Mouse (Mus musculus) lung, adult 18-20 months (tissue): ENCODE data around the gene Pdx1.
A peak's percentile ranks its signal among the peaks of the same experiment; 100 is the strongest.

Source experiments
- DNase-seq, 2 experiments: peaks; one replicate each; pipeline ENCODE4 v3.0.0; 2022; ENCODE audit warnings: mixed read lengths in 2 of 2

Gene Pdx1

DNA sequence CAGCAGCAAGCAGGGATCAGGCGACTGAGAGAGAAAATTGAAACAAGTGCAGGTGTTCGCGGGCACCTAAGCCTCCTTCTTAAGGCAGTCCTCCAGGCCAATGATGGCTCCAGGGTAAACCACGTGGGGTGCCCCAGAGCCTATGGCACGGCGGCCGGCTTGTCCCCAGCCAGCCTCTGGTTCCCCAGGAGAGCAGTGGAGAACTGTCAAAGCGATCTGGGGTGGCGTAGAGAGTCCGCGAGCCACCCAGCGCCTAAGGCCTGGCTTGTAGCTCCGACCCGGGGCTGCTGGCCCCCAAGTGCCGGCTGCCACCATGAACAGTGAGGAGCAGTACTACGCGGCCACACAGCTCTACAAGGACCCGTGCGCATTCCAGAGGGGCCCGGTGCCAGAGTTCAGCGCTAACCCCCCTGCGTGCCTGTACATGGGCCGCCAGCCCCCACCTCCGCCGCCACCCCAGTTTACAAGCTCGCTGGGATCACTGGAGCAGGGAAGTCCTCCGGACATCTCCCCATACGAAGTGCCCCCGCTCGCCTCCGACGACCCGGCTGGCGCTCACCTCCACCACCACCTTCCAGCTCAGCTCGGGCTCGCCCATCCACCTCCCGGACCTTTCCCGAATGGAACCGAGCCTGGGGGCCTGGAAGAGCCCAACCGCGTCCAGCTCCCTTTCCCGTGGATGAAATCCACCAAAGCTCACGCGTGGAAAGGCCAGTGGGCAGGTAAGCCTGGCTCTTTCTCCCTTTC, at the start of gene Pdx1:
Gene Pdx1, plus strand, starts transcription at position 34 of the 747 bp plus-strand sequence.
- DNase-seq: no peak

DNA sequence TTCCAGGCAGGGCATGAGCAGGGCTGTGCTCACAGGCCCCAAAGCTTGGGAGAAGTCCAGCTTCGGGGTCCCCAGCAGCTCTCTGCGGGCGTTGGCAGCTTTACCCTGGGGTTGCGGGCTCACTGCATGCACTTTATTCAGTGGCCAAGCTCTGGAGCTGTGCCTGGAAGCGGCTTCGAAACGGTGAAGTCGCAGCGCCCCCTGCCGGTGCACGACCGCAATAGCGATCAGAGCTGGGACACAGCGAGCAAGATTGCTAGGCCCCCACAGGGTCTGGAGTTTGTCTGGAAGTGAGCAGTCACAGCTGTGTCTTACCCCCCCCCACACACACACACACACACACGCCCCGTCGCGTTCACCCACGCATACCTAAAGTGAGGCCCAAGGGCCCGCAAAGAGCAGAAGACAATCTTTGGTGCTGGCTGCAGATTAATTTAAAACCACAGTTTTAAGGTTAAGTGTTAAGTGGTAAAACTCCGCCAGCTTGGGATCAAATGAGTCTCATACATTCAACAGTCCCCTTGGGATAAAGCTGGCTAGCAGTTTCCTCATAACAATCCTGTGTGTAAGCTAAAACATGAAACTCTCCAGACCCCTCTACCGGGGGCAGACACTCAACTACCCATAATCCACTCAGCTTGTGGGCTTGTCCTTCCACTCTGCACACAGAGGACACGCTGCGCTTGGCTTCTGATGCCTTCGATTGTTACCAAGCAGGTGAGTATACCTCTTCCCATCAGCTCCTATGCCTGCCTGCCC, 42.2 kb upstream of the Pdx1 start:
- peak; percentile 65 to 76 for DNase-seq

DNA sequence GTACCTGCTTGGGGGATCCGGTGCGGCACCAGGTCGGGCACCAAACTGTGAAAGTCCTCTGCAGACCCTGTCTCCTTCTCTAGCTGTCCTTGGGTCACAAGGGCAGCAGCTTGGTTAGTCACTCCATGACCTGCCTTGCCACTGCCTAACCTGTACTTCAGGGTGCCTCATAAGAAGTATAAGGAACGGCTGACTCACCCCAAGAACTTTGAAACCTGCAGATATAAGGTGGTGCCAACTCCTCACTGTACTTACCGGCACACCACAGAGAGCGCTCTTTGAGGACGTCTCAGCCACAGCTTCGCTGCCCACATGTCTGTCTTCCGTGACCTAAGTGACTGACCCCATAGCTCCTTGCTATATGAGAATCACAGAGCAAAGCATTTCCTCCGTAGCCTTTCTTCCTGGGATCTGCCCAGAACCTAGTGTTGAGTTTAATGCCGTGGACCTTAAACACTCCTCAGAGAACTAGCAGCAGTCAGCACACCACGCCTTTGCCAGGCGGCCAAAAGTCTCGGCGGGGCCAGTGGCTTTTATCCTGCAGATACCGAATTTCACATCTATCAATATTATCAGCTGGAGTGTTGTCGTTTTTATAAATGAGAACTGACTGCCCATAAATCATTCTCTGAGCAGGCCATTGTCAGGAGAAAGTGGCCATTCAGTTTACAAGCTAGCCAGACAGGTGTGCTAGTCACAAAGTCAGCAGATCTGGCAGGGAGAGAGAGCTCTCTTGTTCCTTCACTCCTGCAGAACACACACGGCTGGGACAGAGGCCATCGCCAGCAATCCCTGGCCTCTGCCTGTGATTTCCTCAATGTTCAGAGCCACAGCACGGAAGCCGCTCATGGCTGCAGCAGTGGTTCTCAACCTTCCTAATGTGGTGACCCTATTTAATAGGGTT, 34.1 kb upstream of the Pdx1 start:
- DNase-seq: no peak

DNA sequence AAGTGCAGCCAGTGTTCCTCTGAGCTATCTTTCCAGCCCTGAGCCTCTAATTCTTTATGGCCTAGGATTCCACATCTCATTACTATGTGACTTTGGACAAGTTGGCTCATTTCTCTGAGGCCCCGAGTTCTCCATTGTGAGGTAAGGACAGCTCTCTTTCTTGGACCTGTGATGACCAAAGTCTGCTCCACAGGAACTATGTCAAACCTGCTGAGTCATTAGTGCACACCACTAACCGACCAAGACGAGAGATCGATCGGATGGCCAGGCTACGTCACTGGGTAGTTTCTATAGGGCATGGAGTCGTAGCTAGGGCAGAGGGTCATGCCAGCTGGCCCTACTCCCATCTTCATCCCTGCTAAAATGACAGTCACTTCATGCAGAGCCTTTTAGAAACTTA, 25.9 kb upstream of the Pdx1 start:
- DNase-seq: no peak

DNA sequence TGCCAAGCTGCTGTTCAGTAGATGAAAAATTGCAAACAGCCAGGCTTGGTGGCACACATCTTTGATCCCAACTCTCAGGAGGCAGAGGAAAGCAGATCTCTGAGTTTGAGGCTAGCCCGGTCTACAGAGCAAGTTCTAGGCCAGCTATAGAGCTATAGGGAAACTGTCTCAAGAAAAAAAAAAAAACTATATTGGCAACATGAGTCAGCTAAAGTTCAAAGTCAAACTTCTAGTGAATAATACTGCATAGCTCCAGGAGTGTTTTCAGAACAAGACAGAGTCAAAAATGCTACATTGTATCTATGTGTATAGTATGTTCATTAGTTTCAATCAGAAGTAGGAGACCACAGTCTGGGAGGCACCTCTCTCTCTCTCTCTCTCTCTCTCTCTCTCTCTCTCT, 9.6 kb upstream of the Pdx1 start:
- no peak for DNase-seq

DNA sequence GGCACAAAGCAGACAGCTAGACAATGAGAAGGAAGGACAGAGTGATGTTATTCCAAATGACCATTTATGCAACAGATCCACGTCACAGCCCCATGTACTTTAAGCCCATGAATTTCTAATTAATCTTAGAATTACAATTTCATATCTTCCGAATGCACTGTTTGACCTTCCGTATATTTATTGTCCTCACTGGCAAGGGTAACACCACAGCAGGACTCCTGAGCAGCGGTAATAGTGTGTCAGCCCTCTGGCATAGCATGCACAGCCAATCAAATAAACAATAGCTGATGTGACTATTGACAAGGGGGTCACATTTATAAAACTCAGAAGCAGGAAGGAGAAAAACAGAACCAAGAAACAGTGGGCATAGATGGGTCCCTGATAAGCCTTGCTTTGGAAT, 9.0 kb upstream of the Pdx1 start:
- DNase-seq: no peak

DNA sequence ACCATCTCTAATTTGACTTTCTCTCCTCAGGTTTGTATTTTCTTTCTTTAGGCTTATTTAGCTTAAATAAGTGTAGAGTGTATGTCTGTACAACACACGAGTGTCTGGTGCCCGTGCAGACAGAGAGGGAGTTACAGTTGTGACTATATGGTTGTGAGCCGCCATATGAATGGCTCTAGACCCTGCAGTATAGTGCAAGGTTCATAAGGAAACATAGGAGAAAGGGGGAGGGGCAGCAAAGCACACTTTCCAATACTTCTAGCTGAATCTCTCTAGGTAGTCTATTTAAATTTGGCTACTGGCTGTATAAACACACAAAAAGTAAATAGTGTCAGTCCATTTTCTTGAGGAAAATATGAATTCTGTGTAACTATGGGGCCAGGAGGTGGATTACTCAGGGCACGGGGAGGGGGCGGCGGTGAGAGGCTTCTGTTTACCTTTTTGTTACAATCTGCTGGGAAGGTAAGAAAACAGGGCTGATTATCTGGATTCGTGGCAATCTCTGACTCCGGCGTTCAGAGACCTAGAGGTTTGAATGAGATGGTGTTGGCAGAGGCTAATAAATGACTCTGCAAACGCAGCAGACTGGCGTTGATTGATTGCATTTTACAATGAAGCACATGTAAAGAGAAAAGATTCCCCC, 7.7 kb upstream of the Pdx1 start:
- no peak for DNase-seq

DNA sequence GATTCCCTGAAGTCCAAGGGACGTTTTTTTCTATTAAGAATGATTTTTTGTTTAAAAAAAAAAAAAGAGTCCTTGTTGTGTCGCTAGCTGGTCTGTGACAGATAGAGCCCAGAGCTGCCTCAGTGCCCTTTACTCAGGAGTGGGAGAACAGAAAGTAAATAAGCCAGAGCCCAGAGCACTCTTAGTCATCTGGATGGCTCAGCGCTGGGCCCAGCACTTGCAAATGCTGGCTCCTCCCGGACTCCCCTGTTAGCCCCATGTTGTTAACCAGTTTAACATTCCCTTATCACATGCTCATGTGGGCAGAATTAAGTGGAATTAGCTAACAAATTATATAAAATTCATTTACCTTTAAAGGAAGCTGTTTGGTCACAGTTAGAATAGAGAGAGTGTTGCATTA, 5.8 kb upstream of the Pdx1 start:
- no peak for DNase-seq

DNA sequence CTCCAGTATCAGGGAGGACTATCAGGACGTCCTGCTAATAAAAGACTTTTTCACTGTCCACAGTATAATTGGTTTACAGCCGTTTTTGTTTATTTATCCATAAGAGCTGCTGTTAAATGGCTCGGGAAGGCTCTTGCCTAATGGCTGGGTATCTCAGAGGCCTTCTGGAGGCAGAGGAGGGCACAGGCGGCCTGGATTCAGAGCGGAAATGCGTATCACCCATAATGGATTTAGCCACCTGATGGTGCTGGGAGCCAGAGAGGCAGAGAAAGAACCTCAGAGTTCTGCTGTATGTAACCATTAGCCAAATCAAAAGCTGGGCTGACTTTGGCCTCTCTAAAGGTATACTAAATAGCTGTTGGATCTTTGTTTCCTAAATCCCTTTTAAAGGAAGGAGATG, 2.3 kb upstream of the Pdx1 start:
- DNase-seq: no peak

DNA sequence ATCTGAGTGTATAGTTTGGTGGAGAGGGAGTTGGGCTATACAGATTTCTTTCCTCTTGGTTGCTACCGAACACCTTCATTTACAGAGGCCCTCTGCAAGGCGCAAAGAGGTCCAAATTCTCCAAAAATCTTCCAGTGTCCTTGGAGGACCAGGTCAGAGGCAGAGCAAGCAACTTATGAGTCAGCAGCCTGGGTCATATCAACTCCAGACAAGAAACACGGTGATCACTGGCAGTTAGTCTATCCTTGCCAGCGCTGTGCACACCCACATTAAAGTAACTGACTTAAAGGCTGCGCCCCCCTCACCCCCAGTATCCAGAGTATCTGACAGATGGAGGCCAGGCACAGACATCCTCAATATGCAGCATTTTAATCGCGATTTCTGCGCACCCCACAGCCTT, 1.0 kb upstream of the Pdx1 start:
- no peak for DNase-seq

DNA sequence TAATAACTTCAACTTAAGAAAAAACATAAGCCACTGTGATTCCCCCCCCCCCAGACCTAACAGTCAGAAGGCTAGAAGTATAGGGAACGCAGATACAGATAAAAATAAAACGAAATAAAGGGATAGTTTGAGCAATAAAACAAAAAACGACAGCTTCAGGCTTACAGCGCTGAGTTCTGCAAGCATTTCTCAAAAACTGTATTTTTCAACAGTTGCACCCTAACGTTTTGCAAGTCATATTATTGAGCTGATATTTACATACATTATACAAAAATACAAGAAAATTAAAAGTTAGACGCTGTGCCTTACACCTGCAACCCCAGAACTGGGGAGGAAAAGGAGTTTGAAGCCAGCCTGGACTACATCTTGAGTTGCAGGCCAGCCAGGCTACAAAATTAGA, 388 bp upstream of the Pdx1 start:
- DNase-seq: no peak

DNA sequence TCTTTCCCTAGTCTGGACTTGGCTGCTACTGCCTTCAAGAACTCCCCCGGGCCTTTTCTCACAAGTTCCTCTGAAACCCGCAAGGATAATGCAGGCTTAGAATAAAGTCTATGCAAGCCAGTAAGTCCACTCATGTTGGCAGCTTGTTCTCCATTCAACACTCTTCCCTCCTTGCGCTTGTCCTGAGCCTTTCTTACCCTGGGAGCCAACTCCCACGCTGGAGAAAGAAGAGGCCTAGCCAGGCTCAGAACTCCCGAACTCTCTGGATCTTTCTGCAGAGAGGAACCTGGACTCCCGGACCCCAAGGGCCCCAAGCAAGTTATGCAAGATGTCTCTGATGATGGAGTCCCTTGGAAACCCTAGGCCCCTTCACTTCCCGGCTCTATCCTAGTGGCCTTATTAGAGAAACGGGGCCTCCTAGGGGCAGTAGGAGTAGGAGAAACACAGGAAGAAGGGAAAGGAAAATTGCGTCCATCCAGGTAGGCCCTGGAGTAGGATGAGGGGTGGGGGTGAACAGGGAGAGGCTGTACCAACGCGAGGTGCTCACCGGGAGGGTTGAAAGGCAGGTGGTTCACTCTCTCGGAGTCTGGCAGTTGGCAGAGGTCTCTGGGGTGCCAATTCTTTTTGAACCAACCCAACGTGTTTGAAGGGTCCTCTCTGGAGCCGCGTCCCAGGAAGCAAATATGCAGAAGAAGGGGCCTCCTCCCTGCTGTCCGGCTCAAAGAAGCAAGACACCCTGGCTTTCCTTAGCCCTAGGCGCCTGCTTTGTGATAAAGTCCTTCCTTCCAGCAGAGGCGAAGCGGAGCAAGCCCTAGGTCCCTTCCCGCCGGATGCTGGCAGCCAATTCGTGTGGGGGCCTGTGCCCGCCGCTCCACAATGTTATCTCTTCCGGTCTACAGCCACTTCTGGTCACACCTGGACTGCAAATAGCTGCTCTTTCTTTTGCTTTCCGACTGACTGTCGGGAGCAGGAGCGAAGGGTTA, 1.2 kb downstream of the Pdx1 start:
- DNase-seq: no peak

DNA sequence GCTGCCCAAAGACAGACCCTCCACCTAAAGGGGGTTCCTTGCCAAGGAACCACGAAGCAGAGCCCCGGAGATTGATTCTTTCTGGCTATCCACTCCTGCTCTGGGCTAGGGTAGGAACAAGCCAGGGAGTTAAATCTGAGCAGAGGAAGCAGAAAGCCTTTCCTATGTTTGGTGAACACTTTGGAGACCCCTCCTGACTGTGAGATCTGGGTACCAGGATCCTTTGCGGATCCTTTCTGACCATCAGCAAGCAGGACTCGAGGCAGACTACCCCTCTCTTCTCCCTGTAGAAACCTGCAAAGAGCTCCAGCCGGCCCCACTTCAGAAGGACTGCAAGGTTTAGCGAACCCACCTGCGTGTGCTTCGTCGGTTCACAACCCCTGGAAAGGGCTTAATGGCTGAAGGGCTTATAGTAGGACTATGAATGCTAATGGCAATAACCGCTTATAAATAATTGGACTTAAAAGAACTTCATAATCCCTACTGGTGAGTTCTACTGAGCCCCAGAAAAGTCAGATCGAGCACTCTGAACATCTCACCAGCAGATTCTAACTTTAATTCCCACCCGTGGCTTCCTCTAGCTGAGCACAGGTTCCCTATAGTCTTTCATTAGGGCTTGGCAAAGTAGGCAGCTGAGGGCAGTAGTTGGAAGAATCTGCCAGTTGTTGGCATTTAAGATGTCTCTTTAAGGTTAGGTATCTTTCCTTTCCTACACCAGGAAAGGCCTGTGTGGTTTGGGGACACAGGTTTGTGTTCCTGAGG, 2.5 kb downstream of the Pdx1 start:
- DNase-seq: no peak

DNA sequence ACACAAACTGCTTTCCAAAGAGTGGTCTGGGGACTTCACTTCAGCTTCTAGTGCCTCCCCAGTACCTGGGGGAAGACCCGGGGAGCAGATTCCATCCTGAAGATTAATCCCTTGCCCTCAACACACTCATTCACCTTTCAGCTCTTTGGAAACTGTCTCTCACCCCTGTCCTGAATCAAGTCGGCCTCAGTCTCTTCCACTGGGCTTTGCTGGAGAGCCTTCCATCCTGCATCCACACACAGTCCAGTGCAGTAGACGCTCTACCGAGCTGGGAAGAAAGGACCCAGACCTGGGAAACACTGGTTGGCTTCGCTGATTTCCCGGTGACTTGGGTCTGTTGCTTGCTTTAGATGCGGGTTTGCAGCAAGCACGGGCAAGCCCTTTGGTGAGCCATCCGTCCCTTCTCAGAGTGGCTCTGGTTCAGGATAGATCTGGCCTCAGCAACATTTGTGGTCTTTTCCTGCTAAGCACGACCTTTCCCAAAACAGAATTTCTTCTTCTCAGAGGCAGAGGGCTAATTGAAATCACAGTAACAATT, 3.1 kb downstream of the Pdx1 start:
- DNase-seq: no peak

DNA sequence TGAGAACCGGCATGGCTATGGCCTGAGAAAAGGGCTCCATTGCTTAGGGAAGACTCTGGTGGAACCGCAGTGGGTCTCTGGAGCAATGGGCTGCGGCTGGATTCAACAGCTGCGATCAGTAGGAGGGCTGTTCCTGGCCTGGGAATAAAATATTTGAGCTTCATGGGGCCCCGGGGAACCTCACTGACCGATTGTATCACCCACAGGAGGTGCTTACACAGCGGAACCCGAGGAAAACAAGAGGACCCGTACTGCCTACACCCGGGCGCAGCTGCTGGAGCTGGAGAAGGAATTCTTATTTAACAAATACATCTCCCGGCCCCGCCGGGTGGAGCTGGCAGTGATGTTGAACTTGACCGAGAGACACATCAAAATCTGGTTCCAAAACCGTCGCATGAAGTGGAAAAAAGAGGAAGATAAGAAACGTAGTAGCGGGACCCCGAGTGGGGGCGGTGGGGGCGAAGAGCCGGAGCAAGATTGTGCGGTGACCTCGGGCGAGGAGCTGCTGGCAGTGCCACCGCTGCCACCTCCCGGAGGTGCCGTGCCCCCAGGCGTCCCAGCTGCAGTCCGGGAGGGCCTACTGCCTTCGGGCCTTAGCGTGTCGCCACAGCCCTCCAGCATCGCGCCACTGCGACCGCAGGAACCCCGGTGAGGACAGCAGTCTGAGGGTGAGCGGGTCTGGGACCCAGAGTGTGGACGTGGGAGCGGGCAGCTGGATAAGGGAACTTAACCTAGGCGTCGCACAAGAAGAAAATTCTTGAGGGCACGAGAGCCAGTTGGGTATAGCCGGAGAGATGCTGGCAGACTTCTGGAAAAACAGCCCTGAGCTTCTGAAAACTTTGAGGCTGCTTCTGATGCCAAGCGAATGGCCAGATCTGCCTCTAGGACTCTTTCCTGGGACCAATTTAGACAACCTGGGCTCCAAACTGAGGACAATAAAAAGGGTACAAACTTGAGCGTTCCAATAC, 4.7 kb downstream of the Pdx1 start:
- DNase-seq: no peak

DNA sequence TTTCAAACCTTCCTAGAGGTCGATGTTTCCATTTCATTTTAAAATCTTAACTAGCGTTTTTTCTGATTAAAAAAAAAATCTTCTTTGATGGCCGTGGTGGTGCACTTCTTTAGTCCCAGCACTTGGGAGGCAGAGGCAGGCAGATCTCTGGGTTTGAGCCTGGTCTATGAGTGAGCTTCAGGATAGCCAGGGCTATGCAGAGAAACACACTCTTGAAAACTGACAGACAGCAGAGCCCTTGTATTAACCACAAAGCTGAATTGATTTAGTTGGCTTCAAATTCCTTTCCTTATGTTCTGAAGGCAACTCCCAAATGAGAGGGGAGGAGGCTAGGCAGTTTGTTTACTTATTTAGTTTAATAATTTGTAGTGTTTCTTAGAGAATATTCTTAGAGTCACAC, 6.0 kb downstream of the Pdx1 start:
- no peak for DNase-seq

DNA sequence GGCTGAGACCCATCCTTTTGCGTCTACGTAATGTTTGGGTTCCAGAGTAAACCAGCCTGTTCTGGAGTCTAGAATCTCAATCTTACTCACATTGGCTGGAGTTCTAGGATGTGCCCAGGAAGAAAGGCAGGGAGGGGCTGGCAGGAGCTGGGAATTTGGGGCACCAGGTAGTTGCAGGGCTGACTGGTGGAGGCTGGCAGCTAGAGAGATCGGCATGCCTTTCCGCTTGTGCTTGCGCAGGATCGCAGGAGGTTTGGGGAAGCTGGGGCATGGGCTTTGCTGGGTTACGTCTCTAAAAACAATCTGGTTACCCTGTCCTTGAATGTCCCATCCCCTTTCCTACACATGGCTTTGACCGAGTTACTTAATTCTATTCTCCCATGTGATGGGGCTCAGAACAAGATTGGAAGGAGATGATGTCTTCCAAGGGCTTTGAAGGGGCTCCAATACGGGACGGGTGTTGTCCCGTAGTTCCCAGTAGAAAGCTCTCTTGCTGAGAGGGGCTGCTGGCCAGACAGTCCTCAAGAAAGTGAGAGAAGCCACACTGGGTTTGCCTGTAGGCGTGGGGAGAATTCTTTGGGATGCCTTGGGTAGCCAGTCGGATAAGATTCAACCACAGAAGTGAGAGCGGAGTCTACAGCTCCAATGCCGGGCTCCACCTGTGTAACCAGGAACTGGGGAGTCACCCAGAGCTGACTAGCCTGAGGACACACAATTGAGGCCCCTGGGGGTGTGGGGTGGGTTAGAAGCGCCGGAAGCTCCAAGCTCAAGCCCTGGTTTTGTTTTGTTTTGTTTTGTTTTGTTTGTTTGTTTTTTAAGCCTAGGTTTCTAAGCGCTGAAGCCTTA, 7.2 kb downstream of the Pdx1 start:
- no peak for DNase-seq

DNA sequence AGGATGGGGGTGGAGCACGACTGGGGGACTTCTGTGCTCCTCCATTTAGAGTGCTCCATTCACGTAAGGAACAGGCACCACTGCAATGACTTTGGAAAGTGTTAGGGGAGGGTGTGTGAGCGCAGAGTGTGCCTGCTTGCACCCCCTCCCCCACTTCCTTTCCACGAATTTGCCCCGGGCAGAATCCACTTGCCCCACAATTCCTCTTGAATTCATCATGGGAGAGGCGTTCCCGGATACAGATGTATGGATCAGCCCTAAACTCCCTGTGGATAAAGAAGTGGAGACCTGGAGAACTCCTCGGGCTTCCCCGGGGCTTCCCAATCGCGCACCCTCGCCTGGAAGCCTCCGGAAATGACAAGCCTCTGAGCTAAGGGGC, 7.8 kb downstream of the Pdx1 start:
- DNase-seq: no peak
